Mouse (Mus musculus) midbrain, embryonic 14.5 days (tissue): ENCODE measurements around the gene Tm9sf2. TPM values are rescaled to one million over a fixed set of nuclear protein-coding genes. Genes with fewer than 3 reads are reported as not detected.

Source experiments
- ATAC-seq: fragments of 200-750 bp; cut with Nextera tagmentation; 2 replicates; pipeline ENCODE4 v1.8.0; 2017; ENCODE audit warnings: moderate number of reproducible peaks, moderate library complexity; ENCODE audit not compliant: low FRiP score, low TSS enrichment
- DNase-seq: peaks from one replicate; pipeline ENCODE4 v3.0.0-alpha.2; 2015
- H3K27ac ChIP-seq: fragments of 300-500 bp; sonication (generic); replicated peaks from 2 replicates; pipeline ENCODE4 v1.5.1; 2014; ENCODE audit warnings: mild to moderate bottlenecking, low read depth, low read length, moderate library complexity
- H3K27me3 ChIP-seq: fragments of 300-500 bp; sonication (generic); 2 replicates; pipeline ENCODE4 v1.6.1; 2014; ENCODE audit warnings: low read length, control low read depth, mixed read lengths; ENCODE audit not compliant: control insufficient read depth, insufficient read depth
- H3K36me3 ChIP-seq: fragments of 300-500 bp; sonication (generic); 2 replicates; pipeline ENCODE4 v1.6.1; 2014; ENCODE audit warnings: low read length, control low read depth; ENCODE audit not compliant: control insufficient read depth, insufficient read depth
- H3K4me1 ChIP-seq: fragments of 300-500 bp; sonication (generic); 2 replicates; pipeline ENCODE4 v1.6.1; 2014; ENCODE audit warnings: mild to moderate bottlenecking, antibody characterized with exemption, low read length, control low read depth; ENCODE audit not compliant: control insufficient read depth, insufficient read depth
- H3K4me2 ChIP-seq: fragments of 300-500 bp; sonication (generic); 2 replicates; pipeline ENCODE4 v1.6.1; 2014; ENCODE audit warnings: mild to moderate bottlenecking, low read length, moderate library complexity
- H3K4me3 ChIP-seq: fragments of 300-500 bp; sonication (generic); replicated peaks from 2 replicates; pipeline ENCODE4 v1.5.1; 2014; ENCODE audit warnings: low read depth, low read length
- H3K9ac ChIP-seq: fragments of 300-500 bp; sonication (generic); replicated peaks from 2 replicates; pipeline ENCODE4 v1.6.1; 2014; ENCODE audit warnings: mild to moderate bottlenecking, low read length, moderate library complexity
- H3K9me3 ChIP-seq: fragments of 300-500 bp; sonication (generic); 2 replicates; pipeline ENCODE4 v1.6.1; 2016; ENCODE audit warnings: low read length, control low read depth, mixed read lengths; ENCODE audit not compliant: control insufficient read depth
- whole genome bisulfite sequencing: fragments of 180-500 bp; shearing (Covaris S2); extraction: QIAGEN DNeasy Blood & Tissue Kit; methylation state at CpG from one replicate; pipeline ENCODE4 v1.1.7; 2014; 5-methylcytosine and 5-hydroxymethylcytosine counted together
- polyA plus RNA-seq: library from polyadenylated mRNA; unstranded; fragments of >200 nt; fragmentation: Nextera tagmentation; extraction: Ambion mirVana; gene quantifications from 2 replicates; pipeline ENCODE4 v1.2.1, GENCODE M21; 2014

Gene Tm9sf2
- polyA plus RNA-seq, 1 experiment from 2014 or later = 124 TPM

GRCm38 (mm10) chr14:122140126-122140525 lies 33.3 kb downstream of the Tm9sf2 start:
- 79% methylated on average over 1 of the region's 1 CpGs for WGBS
- no peak overlapping the region for H3K4me2 ChIP-seq
- H3K9ac ChIP-seq = no peak overlapping the region
- H3K4me3 ChIP-seq = no peak overlapping the region
- ATAC-seq = no peak
- H3K9me3 ChIP-seq = no peaks in the 10 kb centered on the region
- H3K4me1 ChIP-seq = no peaks in the 10 kb centered on the region
- peaks cover 66% of the 10 kb centered on the region for H3K36me3 ChIP-seq
- no peak overlapping the region for H3K27ac ChIP-seq
- H3K27me3 ChIP-seq = no peaks in the 10 kb centered on the region
- no peak for DNase-seq

GRCm38 (mm10) chr14:122143585-122144269 lies 36.9 kb downstream of the Tm9sf2 start:
- Histone ChIP-seq H3K9ac (no peak overlapping the region), H3K4me3 (no peak overlapping the region), H3K9me3 (no peaks in the 10 kb centered on the region), H3K27me3 (no peaks in the 10 kb centered on the region), H3K4me2 (no peak overlapping the region), H3K27ac (no peak overlapping the region), H3K36me3 (peaks cover 86% of the 10 kb centered on the region), H3K4me1 (no peaks in the 10 kb centered on the region)
- WGBS = 93% methylated on average over 4 of the region's 4 CpGs
- ATAC-seq (no peak), DNase-seq (no peak)

DNA sequence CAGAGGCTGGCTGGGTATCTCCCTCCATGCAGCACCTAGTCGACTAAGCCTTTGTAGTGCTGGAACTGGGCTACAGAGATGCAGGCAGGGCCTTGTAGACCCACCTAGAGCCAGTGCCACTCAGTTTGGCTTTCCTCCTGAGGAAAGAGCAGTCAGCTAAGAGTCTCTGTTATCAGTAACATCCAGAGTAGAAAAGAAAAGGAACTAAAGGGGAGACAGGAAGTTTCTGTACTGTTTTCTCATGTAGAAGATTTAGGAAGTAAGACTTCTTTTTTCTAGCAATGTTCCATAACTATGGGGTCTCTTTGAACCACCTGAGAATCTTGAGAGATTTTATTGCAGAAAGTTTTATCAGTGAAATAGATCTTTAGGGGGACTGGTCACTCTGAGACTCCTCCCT lies 38.5 kb downstream of the Tm9sf2 start:
- DNase-seq = no peak
- WGBS = 83% methylated on average over 1 of the region's 1 CpGs
- ATAC-seq = no peak
- Histone ChIP-seq H3K4me3 (no peak overlapping the region), H3K4me1 (no peaks in the 10 kb centered on the region), H3K9me3 (no peaks in the 10 kb centered on the region), H3K9ac (no peak overlapping the region), H3K4me2 (no peak overlapping the region), H3K27me3 (no peaks in the 10 kb centered on the region), H3K27ac (no peak overlapping the region), H3K36me3 (peaks cover 84% of the 10 kb centered on the region)

- no peaks in the 10 kb centered on the region for H3K4me1 ChIP-seq
- no peak overlapping the region for H3K27ac ChIP-seq
- no peak overlapping the region for H3K4me2 ChIP-seq
- 0 out of 2 replicates have a peak, but pooled peaks have one; percentile 40 for ATAC-seq
- WGBS = 24% methylated on average over 5 of the region's 5 CpGs
- no peak overlapping the region for H3K4me3 ChIP-seq
- no peaks in the 10 kb centered on the region for H3K9me3 ChIP-seq
- H3K9ac ChIP-seq = no peak overlapping the region
- DNase-seq = peak; percentile 29
- H3K27me3 ChIP-seq = no peaks in the 10 kb centered on the region
- peaks cover 81% of the 10 kb centered on the region for H3K36me3 ChIP-seq
Measured at GRCm38 (mm10) chr14:122150616-122151015, 43.8 kb downstream of the Tm9sf2 start.

- Histone ChIP-seq H3K4me1 (no peaks in the 10 kb centered on the region), H3K36me3 (peaks cover 57% of the 10 kb centered on the region), H3K9ac (no peak overlapping the region), H3K4me3 (no peak overlapping the region), H3K27me3 (no peaks in the 10 kb centered on the region), H3K9me3 (no peaks in the 10 kb centered on the region), H3K4me2 (no peak overlapping the region), H3K27ac (no peak overlapping the region)
- 86% methylated on average over 7 of the region's 7 CpGs for WGBS
- DNase-seq (no peak), ATAC-seq (no peak)
Measured at GRCm38 (mm10) chr14:122157738-122158137, 50.9 kb downstream of the Tm9sf2 start.

- Histone ChIP-seq H3K9ac (no peak overlapping the region), H3K27me3 (no peaks in the 10 kb centered on the region), H3K36me3 (peaks cover 39% of the 10 kb centered on the region), H3K9me3 (0 out of 2 replicates have a peak, but pooled peaks cover 3% of the 10 kb centered on the region), H3K4me3 (no peak overlapping the region), H3K4me1 (no peaks in the 10 kb centered on the region), H3K27ac (no peak overlapping the region), H3K4me2 (no peak overlapping the region)
- WGBS = 89% methylated on average over 1 of the region's 1 CpGs
- ATAC-seq = no peak
- DNase-seq = no peak
Measured at GRCm38 (mm10) chr14:122160916-122161315, 54.1 kb downstream of the Tm9sf2 start.

- Histone ChIP-seq H3K9me3 (0 out of 2 replicates have a peak, but pooled peaks cover 3% of the 10 kb centered on the region), H3K36me3 (0 out of 2 replicates have a peak, but pooled peaks cover 5% of the 10 kb centered on the region), H3K4me3 (no peak overlapping the region), H3K27me3 (no peaks in the 10 kb centered on the region), H3K27ac (no peak overlapping the region), H3K4me2 (no peak overlapping the region), H3K4me1 (peaks cover 18% of the 10 kb centered on the region), H3K9ac (no peak overlapping the region)
- ATAC-seq (no peak), DNase-seq (no peak)
- WGBS = 62% methylated on average over 7 of the region's 7 CpGs
Measured at GRCm38 (mm10) chr14:122168912-122169311, 62.1 kb downstream of the Tm9sf2 start.

DNA sequence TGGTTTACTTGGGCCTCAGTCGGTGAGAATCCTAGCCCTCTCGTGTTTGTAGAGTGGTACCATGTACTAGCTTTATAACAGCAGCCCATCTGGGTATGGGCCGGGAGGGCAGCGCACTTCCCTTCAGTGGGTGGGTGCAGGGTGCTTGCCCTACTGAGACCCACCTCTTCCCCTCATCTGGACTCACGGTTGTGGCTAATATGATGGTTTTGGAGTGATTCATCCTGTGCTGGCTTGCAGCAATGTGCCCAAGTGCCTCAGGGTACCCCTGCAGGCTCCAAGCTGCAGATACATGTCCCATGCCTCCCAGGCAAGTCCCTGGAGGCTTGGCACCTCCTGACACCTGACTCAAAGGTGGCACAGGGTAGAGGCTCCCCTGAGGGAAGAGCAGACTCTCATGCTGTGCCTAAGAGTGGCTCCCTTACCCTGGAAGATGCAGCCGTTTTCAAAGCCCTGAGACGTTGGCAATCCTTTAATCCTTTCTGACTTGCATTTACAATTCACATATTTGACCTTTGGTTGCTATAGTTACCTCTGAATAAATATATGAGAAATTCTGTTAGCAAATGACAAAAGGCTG lies 63.5 kb downstream of the Tm9sf2 start:
- H3K9me3 ChIP-seq = no peaks in the 10 kb centered on the region
- ATAC-seq = peak; percentile 55; the same call in 1 of the 2 replicates
- H3K9ac ChIP-seq = no peak overlapping the region
- H3K27ac ChIP-seq = peak overlapping the region; percentile 21
- DNase-seq = peak; percentile 62
- no peaks in the 10 kb centered on the region for H3K27me3 ChIP-seq
- no peak overlapping the region for H3K4me2 ChIP-seq
- peaks cover 18% of the 10 kb centered on the region for H3K4me1 ChIP-seq
- no peak overlapping the region for H3K4me3 ChIP-seq
- 46% methylated on average over 7 of the region's 7 CpGs for WGBS
- H3K36me3 ChIP-seq = no peaks in the 10 kb centered on the region

GRCm38 (mm10) chr14:122171031-122171430 lies 64.2 kb downstream of the Tm9sf2 start:
- DNase-seq = no peak
- Histone ChIP-seq H3K9me3 (no peaks in the 10 kb centered on the region), H3K36me3 (no peaks in the 10 kb centered on the region), H3K4me3 (no peak overlapping the region), H3K27ac (no peak overlapping the region), H3K4me2 (no peak overlapping the region), H3K27me3 (no peaks in the 10 kb centered on the region), H3K9ac (no peak overlapping the region), H3K4me1 (peaks cover 18% of the 10 kb centered on the region)
- 83% methylated on average over 7 of the region's 7 CpGs for WGBS
- ATAC-seq = no peak
